Mouse (Mus musculus) midbrain, embryonic 15.5 days (tissue): ENCODE measurements at regions not wholly inside any gene's neighbourhood (a gene's known extent, or its start where the extent isn't known, plus 50 kb on each side); places are given as distances from the start of the nearest gene placed in this dataset.
A peak's percentile ranks its signal among the peaks of the same experiment; 100 is the strongest.
"Not testable (repeated sequence)": the region's sequence is repeated elsewhere in the genome, so short reads cannot be mapped to it uniquely, and the experiment has no call there.

Experiments
- ATAC-seq: fragments of 200-750 bp; cut with Nextera tagmentation; replicated peaks from 2 replicates; pipeline ENCODE4 v1.8.0; 2017; ENCODE audit warnings: moderate TSS enrichment
- H3K27ac ChIP-seq: fragments of 300-500 bp; sonication (generic); 2 replicates; pipeline ENCODE4 v1.5.1; 2015; ENCODE audit warnings: mild to moderate bottlenecking, inconsistent platforms
- H3K27me3 ChIP-seq: fragments of 300-500 bp; sonication (generic); replicated peaks from 2 replicates; pipeline ENCODE4 v1.6.1; 2015; ENCODE audit warnings: inconsistent platforms
- H3K36me3 ChIP-seq: fragments of 300-500 bp; sonication (generic); replicated peaks from 2 replicates; pipeline ENCODE4 v1.6.1; 2015; ENCODE audit warnings: inconsistent platforms
- H3K4me1 ChIP-seq: fragments of 300-500 bp; sonication (generic); 2 replicates; pipeline ENCODE4 v1.6.1; 2015; ENCODE audit warnings: inconsistent platforms
- H3K4me2 ChIP-seq: fragments of 300-500 bp; sonication (generic); 2 replicates; pipeline ENCODE4 v1.6.1; 2015; ENCODE audit warnings: inconsistent platforms, mild to moderate bottlenecking, moderate library complexity
- H3K4me3 ChIP-seq: fragments of 300-500 bp; sonication (generic); 2 replicates; pipeline ENCODE4 v1.5.1; 2015; ENCODE audit warnings: mild to moderate bottlenecking, inconsistent platforms
- H3K9ac ChIP-seq: fragments of 300-500 bp; sonication (generic); 2 replicates; pipeline ENCODE4 v1.6.1; 2015; ENCODE audit warnings: mild to moderate bottlenecking, inconsistent platforms
- H3K9me3 ChIP-seq: fragments of 300-500 bp; sonication (generic); 2 replicates; pipeline ENCODE4 v1.6.1; 2016; ENCODE audit warnings: inconsistent platforms
- WGBS: fragments of 180-500 bp; shearing (Covaris S2); methylation state at CpG from one replicate; pipeline ENCODE4 v1.1.7; 2015; ENCODE audit warnings: mixed read lengths; 5-methylcytosine and 5-hydroxymethylcytosine counted together

DNA sequence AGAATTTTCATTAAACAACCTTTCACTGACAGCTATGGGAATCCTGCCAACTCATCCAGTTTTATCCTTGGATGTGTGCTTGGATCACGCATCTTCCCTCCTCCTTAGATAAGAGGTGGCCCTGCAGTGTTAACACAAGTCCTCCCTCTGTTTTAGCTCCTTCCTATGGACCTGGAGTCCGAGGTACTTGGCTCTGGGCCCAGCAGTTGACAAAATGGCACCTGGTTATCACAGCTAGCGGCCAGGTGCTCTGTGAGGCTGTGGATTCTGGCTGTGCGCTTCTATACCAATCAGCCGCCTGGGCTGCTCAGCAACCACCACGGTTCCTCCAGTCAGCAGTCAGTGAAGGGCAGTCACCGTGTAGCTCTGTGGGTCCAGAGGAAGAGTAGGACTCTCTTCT is 157.4 kb downstream of the Prdm2 start:
- Histone ChIP-seq H3K27me3 (no peaks in the 10 kb centered on the region), H3K4me1 (no peaks in the 10 kb centered on the region), H3K36me3 (no peaks in the 10 kb centered on the region), H3K9ac (no peak overlapping the region), H3K9me3 (no peaks in the 10 kb centered on the region), H3K27ac (no peak overlapping the region), H3K4me3 (no peak overlapping the region), H3K4me2 (no peak overlapping the region)
- ATAC-seq = no peak
- 82% methylated on average over 7 of the region's 7 CpGs for WGBS

DNA sequence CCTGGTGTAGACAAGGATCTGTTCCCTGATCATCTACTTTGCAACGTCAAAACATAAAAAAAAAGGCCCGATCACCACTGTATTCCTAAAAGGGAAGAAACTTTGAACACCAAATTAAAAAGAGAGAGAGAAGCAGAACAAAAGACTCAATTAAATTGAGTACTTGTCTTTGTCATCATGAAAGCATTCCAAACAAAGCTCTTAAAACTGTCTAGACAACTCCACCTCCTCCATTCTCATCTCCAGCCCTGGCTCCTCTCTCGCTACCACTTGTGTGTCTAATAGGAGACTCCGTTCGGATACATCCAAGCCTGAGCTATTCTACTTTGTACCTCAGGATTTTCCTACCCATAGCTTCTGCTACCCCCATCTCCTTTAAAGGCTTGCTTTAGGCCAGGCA is 159.8 kb downstream of the Prdm2 start:
- 75% methylated on average over 5 of the region's 5 CpGs for WGBS
- ATAC-seq = no peak
- H3K4me3 ChIP-seq = no peak overlapping the region
- H3K9me3 ChIP-seq = no peaks in the 10 kb centered on the region
- H3K9ac ChIP-seq = no peak overlapping the region
- no peak overlapping the region for H3K27ac ChIP-seq
- no peaks in the 10 kb centered on the region for H3K36me3 ChIP-seq
- H3K4me2 ChIP-seq = no peak overlapping the region
- no peaks in the 10 kb centered on the region for H3K4me1 ChIP-seq
- H3K27me3 ChIP-seq = no peaks in the 10 kb centered on the region

DNA sequence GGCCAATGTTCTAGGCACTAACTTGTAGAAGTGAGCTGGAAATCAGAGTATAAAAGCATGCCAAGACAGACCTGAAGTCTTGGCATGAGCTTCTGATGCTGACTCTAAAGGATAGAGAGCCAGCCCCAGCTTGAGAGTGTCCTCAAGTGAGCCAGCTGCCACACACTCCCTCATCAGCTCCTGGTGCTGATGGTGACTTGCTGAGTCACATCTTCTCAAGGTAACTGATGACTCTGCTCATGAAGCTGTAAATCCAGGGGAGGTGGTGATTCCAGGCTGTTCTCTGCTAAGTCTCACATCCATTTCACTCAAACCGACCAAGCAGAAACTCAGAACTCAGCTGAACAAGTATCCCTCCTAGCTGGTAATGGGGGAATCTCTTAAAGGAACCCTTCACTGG is 161.6 kb downstream of the Prdm2 start:
- ATAC-seq = no peak
- WGBS = 83% methylated on average over 1 of the region's 1 CpGs
- Histone ChIP-seq H3K4me3 (no peak overlapping the region), H3K9me3 (no peaks in the 10 kb centered on the region), H3K9ac (no peak overlapping the region), H3K27me3 (no peaks in the 10 kb centered on the region), H3K27ac (no peak overlapping the region), H3K4me2 (no peak overlapping the region), H3K4me1 (no peaks in the 10 kb centered on the region), H3K36me3 (no peaks in the 10 kb centered on the region)

DNA sequence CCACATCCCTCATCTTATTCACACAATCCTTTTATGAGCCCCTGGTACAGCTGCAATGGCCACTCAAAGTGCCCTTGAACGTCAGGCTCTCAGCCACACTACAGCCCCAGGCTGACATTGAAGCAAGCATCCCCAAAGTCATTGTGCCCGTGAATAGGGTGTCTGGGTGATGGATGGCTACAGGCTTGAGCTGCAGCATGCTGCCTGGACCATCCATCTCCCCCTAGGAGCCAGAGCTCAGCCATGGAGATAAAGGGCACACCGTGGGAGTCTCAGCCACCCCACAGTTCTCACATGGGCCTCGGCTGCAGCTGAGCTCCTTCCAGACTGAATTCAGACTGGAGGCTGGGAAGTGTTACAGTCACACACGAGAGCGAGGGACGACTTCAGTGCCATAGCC is 167.6 kb downstream of the Prdm2 start:
- 46% methylated on average over 7 of the region's 7 CpGs for WGBS
- no peak overlapping the region for H3K9ac ChIP-seq

DNA sequence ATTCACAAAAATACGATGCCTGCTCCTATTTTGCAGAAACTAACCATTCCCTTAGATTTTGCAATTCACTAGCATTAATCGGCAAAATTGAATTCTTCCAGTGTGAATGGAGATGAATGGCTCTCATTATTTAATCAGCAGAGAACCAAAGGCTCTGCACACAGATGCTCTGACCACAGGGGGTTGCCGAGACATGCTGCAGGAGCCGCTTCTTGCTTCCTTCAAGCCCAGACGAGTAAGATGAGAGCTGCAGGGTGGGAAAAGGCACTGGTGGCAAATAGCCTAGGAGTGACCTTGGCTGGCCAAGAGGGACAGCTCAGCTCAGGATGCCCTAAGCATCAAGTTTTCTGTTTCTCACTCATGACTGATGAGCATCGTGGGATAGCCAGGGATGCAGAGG is 170.0 kb downstream of the Prdm2 start:
- Histone ChIP-seq H3K4me1 (peaks cover 9% of the 10 kb centered on the region), H3K4me3 (no peak overlapping the region), H3K4me2 (no peak overlapping the region), H3K27ac (no peak overlapping the region), H3K9me3 (no peaks in the 10 kb centered on the region), H3K27me3 (no peaks in the 10 kb centered on the region), H3K36me3 (no peaks in the 10 kb centered on the region), H3K9ac (no peak overlapping the region)
- WGBS = 35% methylated on average over 6 of the region's 6 CpGs
- no peak for ATAC-seq

More for the DNA sequence above, 167.6 kb downstream of the Prdm2 start:
- H3K4me2 ChIP-seq = no peak overlapping the region
- peaks cover 9% of the 10 kb centered on the region for H3K4me1 ChIP-seq
- no peaks in the 10 kb centered on the region for H3K36me3 ChIP-seq
- H3K27me3 ChIP-seq = no peaks in the 10 kb centered on the region
- H3K27ac ChIP-seq = no peak overlapping the region
- ATAC-seq = no peak
- H3K4me3 ChIP-seq = no peak overlapping the region
- H3K9me3 ChIP-seq = no peaks in the 10 kb centered on the region

DNA sequence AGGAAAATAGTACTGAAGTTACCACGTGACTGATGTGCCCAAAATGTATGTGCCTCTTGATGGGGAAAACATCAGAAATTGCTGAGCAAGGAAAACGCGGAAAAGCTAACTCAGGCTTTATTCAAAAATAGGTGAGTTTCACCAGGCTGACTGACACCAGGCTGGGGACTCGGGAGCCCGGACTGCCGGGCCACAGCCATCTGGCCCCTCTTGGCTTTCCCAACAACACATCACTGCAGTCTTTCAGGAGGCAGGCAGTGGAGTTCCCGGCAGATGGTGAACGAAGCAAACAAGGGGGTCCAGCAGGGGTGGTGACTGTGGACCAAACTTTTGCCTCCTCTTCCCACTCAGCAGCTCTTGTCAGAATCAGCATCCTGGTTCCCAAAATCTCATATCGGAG is 174.2 kb downstream of the Prdm2 start:
- no peaks in the 10 kb centered on the region for H3K9me3 ChIP-seq
- no peaks in the 10 kb centered on the region for H3K36me3 ChIP-seq
- WGBS = 85% methylated on average over 9 of the region's 9 CpGs
- H3K9ac ChIP-seq = no peak overlapping the region
- no peak for ATAC-seq
- no peaks in the 10 kb centered on the region for H3K27me3 ChIP-seq
- no peak overlapping the region for H3K4me3 ChIP-seq
- peaks cover 9% of the 10 kb centered on the region for H3K4me1 ChIP-seq
- H3K4me2 ChIP-seq = no peak overlapping the region
- no peak overlapping the region for H3K27ac ChIP-seq

DNA sequence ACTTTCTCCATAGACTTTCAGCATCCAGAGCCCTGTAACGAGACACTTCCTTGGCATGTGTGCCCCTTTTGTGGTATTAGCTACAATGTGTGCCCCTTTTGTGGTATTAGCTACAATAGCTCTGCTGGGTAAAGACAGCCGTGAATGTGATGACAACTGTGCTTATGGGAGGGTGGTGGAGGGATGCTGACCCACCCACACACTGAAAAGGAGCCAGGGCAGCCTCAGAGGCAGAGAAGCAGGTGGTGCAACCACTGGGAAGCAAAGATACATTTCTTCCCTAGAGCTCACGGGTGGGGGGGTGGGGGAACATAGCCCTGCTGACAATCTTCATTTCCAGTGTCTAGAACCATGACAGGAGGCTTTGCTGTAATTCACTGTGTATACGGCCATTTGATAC is 176.1 kb downstream of the Prdm2 start:
- no peak for ATAC-seq
- Histone ChIP-seq H3K4me2 (no peak overlapping the region), H3K4me1 (no peaks in the 10 kb centered on the region), H3K9me3 (no peaks in the 10 kb centered on the region), H3K9ac (no peak overlapping the region), H3K27me3 (no peaks in the 10 kb centered on the region), H3K36me3 (no peaks in the 10 kb centered on the region), H3K27ac (no peak overlapping the region), H3K4me3 (no peak overlapping the region)
- WGBS = 48% methylated on average over 4 of the region's 4 CpGs

DNA sequence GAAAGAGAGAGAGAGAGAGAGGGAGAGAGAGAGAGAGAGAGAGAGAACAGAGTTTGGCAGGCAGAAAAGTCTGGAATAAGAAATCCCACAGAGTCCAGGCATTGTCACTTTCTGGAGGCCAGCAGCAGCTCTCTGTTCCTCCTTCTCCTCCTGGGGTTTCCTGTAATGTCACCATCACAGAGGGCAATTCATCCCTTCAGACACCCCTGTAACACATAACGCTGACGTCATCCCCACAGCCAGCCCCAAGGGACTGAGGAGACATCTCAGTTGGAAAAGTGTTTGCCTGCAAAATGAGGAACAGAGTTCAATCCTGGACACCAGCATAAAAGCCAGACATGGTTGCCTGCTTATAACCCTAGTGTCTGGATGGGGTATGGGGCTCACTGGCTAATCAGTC is 177.7 kb downstream of the Prdm2 start:
- H3K27me3 ChIP-seq, H3K4me2 ChIP-seq, H3K27ac ChIP-seq, H3K9ac ChIP-seq, H3K4me1 ChIP-seq, ATAC-seq, H3K9me3 ChIP-seq, H3K4me3 ChIP-seq, H3K36me3 ChIP-seq: not testable (repeated sequence)
- 66% methylated on average over 2 of the region's 2 CpGs for WGBS

DNA sequence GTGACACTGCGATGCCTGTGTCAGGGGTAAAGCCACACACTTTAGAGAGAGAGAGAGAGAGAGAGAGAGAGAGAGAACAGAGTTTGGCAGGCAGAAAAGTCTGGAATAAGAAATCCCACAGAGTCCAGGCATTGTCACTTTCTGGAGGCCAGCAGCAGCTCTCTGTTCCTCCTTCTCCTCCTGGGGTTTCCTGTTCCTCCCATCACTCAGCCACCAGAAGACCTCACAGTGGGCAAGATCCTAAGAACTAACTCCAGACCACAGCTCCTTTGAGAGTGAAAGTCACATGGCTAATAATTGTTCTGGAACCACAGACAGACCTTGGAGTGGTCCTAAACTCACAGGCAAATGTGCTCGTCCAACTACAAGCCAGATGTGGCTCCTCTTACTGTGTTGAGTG is 178.5 kb downstream of the Prdm2 start:
- H3K36me3 ChIP-seq, H3K9ac ChIP-seq, H3K4me2 ChIP-seq, H3K9me3 ChIP-seq, H3K4me1 ChIP-seq, H3K27ac ChIP-seq, H3K27me3 ChIP-seq, H3K4me3 ChIP-seq, ATAC-seq: not testable (repeated sequence)
- 76% methylated on average over 2 of the region's 2 CpGs for WGBS

DNA sequence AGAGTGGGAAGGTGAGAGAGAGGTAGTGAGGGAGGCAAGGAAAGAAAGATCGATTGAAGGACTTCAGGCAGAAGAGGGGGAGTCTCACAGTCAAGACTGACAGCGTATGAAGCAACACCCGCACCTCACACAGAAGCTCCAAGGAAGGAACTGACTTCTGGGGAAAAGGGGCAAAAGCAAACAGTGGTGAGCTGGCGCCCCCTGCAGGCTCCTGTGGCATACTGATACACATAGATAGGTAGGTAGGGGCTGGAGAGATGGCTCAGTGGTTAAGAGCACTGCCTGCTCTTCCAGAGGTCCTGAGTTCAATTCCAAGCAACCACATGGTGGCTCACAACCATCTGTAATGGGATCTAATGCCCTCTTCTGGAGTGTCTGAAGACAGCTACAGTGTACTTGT is 183.0 kb downstream of the Prdm2 start:
- H3K9ac ChIP-seq, H3K27ac ChIP-seq, ATAC-seq, H3K4me1 ChIP-seq, H3K36me3 ChIP-seq, H3K4me3 ChIP-seq, H3K27me3 ChIP-seq, H3K9me3 ChIP-seq, H3K4me2 ChIP-seq: not testable (repeated sequence)
- 66% methylated on average over 4 of the region's 4 CpGs for WGBS

DNA sequence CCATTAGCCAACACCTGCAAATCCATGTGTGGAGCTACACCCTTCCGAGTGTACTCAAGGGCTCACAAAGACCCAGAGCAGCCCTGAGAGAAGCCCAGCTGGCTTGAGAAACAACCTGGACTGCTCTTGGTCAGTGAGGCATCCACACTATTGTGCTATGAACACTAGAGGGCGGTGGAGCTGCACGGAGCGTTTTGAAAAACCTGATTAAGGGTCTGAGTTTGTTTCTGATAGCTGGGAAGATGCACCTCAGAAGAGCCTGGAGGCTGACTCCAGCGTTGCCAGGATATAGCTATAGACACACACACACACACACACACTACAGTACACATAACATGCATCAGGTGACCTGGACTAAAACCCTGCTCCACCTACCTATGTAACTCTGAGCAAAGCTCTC is 185.5 kb downstream of the Prdm2 start:
- no peaks in the 10 kb centered on the region for H3K27me3 ChIP-seq
- H3K4me2 ChIP-seq = no peak overlapping the region
- no peaks in the 10 kb centered on the region for H3K4me1 ChIP-seq
- H3K9me3 ChIP-seq = no peaks in the 10 kb centered on the region
- peak; percentile 88 for ATAC-seq
- WGBS = 10% methylated on average over 5 of the region's 5 CpGs
- H3K27ac ChIP-seq = no peak overlapping the region
- H3K36me3 ChIP-seq = no peaks in the 10 kb centered on the region
- H3K4me3 ChIP-seq = no peak overlapping the region
- H3K9ac ChIP-seq = no peak overlapping the region

DNA sequence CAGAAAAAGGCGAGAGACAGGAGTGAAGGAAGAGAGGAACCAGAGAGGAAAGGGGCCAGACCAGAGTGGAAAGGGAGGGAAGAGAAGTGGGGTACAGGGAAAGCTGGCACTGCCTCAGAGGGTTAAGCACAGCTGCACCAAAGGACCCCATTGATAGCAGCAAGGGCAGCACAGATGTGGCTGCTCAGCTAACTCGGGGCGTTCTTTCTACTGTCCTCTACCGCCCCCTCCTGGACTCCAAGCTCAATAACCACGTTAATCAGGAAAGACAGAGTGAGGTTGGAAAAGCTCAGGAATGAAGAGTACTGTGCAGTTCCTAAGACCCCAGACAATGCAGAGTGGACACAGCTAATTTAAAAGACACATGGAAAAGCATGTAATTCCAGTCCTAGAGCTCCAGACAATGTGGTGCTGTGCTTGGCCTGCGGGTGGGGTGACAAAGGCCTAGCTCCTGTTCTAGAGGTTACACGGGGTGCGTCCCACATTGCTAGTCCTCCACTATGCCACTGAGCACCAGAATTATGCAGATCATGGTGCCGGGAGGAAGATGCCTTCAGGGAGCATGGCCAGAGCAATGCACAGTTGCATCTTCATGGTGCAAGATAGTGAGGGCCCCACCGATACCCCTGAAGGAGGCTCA is 191.4 kb downstream of the Prdm2 start:
- H3K9me3 ChIP-seq = no peaks in the 10 kb centered on the region
- H3K4me3 ChIP-seq = no peak overlapping the region
- no peaks in the 10 kb centered on the region for H3K36me3 ChIP-seq
- peak; percentile 82 for ATAC-seq
- H3K9ac ChIP-seq = no peak overlapping the region
- 41% methylated on average over 10 of the region's 10 CpGs for WGBS
- H3K27me3 ChIP-seq = no peaks in the 10 kb centered on the region
- no peak overlapping the region for H3K27ac ChIP-seq
- peaks cover 10% of the 10 kb centered on the region; the same call in 1 of the 2 replicates for H3K4me1 ChIP-seq
- no peak overlapping the region for H3K4me2 ChIP-seq

DNA sequence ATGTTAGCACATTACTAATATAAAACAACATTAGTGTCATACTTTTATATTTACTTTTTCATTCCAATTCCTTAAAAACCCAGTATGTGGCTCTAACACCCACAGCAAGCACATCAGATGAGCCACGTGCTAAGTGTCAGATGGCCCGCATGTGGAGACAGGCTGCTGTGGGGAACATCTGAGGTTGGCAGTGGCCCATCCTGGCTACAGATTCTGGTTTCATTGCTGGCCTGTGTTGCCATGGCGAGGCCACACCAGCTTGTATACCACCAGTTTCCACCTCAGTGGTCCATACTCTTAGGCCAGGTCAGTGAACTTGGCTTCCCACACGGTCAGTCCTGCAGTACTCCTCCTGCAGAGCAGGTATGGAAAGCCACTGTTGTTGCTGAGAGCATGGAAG is 192.1 kb downstream of the Prdm2 start:
- H3K4me2 ChIP-seq = no peak overlapping the region
- H3K27ac ChIP-seq = no peak overlapping the region
- H3K4me3 ChIP-seq = no peak overlapping the region
- no peak overlapping the region for H3K9ac ChIP-seq
- no peaks in the 10 kb centered on the region for H3K9me3 ChIP-seq
- H3K36me3 ChIP-seq = no peaks in the 10 kb centered on the region
- no peak; the same call in 1 of the 2 replicates for ATAC-seq
- WGBS = 78% methylated on average over 4 of the region's 4 CpGs
- H3K27me3 ChIP-seq = no peaks in the 10 kb centered on the region
- peaks cover 10% of the 10 kb centered on the region; the same call in 1 of the 2 replicates for H3K4me1 ChIP-seq
